Mouse (Mus musculus): Measurements from ENCODE around the gene Eef1g.
"Not testable (repeated sequence)": the region's sequence is repeated elsewhere in the genome, so short reads cannot be mapped to it uniquely, and the experiment has no call there.

Gene Eef1g

DNA sequence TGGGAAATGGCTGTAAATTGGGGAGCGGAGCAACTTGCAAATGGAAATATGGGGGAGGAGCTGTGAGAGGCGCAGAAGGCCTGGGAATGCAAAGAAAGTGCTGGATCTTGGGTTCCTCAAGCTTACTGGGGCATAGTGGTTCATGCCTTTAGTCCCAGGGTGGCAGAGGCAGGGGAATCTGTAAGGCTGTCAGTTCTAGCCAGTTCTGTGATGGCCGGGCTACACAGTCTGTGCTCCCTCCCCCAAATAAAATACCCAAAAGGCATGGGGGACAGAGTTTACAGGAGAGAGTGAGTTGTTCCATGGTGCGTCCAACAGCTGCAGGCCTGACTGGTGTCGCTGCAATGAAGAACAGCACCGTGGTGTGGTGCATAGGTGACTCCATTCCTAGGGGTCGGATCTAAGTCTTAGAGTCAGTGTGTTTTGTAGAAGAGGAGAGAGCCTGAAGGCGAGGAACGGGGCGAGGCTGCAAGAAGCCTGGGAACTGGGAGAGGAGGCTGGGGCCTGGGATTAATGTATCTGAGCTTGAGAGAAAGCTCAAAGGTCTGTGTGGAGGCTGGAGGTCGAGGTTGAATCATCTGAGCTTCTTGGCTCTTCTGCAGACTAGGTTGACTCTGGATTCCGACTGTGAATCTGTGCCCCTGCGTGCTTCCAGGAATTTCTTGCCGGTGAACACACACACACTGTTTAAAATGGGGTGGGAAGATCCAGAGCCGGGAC lies 21.7 kb downstream of the Eef1g start:
- DNase-seq: no peak

DNA sequence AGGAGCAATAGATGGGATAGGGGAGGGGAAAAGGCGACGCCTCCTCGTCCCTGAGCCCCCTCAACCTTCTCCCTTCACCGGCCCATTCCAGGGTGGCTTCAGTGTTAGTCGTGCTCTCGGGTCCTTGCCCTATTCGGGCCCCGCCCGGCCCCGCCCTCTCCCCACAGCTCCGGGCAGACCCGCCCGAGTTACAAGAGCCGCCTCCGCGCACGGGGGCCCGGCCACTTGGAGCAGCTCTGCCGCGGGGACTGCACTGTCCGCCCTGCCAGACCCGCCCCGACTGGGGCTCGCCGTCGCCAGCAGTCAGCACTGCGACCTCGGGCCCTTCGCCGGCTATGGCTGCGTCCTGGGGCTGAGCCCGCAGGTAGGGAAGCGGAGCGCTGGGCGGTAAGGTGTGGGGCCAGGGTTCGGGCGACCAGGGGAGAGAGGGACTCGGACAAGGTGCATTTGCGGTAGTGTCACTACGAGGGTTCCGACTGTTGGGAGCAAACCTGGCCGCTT lies 22.3 kb downstream of the Eef1g start, which contains the start of gene Ahnak:
Gene Ahnak (plus strand): TSS at position 219 of the 501 bp plus-strand sequence.
- DNase-seq: no peak

DNA sequence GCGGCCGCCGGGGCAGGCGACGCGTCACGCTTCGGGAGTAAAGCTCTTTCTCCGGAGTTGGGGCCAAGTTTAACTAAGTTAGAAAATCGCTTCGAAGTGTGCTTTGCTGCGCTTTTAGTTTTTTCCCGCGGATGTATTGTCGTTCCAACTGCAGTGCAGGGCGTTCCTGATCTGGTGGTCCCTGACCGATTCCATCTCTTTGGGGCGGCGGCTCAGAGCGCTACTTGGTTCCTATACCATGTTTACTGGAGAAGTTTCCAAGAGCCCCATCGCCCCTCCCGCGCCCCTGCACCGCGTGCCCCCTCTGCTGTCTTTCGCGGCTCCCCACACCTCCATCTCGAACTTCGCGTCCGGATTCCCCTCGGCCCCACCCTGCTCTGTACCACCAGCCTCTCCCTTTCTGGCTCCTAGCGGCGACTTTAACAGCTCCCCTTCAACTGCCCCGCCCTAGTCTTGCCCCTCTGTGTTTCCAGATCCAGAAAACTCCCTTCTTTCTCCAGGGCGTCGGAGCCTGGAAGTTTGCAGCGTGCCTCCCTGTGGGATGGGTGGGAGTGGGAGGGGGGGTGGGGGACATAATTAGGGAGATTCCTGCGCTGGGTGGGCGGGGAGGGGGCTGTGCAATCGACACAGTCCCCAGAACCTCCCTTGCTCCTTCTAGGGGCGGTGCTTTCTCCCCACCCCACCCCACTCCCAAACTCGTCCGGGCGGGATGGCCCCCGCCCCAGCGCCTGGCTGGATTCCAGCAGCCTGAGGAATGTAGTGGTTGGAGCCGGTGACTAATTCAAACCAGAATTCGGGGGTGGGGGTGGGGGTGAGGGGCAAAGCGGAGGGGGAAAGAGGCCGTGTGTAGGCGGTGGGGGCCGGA lies 23.0 kb downstream of the Eef1g start:
- peak; percentile 53 for DNase-seq

DNA sequence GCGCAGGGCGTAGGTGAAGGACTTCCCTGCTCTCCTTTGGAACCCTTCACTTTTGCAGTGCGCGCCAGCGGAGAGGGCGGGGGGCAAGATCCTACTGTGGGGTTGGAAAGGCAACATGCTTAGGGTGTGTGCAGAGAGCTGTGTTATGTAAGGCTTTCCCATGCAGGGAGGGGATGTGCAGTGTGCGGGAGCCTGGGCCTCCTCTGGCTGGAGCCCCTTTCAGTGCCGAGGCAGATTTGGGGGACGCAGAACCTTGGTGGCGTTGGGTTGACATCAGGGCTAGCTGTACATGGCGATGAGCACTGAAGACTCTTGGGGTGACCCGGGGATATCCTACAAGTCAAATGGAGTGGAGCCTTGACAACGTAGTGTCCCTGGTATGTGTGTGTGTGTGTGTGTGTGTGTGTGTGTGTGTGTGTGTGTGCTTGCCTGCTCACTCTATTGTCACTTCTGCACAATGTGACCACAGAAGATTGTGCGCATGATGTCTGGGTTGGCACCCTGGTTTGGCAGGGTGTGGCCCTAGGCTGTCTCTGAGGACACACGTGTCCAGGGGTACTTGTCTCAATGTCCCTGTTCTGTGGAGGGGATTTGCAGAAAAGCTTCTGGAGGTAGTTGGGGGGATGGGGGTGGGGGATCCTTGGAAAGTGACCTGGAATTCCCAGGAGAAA lies 23.7 kb downstream of the Eef1g start:
- no peak for DNase-seq

DNA sequence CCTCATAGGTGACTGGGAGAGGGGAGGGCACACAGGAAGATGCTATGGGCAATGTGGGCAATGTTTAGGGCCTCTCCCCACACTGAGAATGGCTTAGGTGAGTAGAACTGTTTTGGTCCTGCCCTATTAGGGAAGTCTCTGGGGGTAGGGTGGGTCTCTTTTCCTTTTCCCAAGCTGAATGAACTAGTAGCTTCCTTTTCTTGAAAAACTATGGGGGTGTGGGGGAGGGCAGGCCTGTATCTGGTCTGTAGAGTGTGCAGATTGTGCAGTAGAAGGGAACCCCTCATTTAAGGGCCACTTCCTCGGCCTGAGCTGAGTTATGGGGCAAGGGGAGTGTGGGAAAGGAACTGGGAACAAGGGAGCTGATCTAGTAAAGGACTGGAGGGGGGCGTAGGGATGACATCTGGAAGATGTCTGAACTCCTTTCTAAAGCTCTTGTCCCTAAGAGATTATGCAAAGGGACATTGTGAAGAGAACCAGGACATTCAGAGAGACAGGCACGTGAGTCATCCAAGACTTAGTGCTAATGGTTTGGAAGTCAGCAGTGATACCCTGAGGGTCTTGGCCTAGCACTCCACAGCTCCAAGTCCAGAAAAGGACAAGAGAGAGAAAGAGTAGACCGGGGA lies 24.5 kb downstream of the Eef1g start:
- no peak for DNase-seq

DNA sequence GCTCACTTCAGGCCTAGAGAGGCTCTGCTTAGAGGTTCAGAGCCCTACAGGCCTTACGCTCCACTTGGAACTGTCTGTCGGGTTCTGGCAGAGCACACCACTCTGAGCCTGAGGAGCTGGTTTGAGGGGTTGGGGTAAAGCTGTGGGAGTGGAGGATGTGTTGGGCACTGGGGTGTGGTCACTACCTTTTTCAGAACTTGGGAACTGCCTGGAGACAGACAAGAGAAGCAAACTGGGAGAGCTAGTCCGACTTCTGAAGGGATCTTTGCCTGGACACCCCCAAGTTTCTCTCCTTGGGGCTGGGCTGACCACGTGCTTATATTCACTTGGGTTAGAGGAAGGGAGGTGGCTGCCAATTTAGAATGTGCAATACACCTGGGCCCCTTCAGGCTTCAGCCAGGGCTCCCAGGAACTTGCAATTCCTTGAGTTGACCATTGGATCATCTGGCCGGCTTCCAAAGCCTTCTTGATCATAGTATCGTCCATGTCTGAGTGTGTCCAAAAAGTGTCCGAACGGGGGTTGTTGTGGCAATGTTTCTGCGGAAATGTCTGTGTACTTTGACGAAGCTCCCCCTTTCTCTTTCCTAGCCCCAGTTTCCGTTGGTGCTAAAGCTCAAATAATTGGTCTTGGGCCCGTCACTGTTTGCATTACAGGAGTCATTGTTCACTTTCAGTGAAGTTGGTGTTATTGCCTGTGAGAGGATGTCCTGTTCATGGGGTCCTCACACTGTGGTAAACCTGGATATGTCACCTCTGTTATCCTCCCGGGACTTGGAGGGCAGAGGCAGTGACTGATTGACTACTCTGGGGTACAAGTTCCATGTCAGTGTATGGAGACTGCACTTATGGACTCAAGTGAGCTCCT lies 25.3 kb downstream of the Eef1g start:
- no peak for DNase-seq

DNA sequence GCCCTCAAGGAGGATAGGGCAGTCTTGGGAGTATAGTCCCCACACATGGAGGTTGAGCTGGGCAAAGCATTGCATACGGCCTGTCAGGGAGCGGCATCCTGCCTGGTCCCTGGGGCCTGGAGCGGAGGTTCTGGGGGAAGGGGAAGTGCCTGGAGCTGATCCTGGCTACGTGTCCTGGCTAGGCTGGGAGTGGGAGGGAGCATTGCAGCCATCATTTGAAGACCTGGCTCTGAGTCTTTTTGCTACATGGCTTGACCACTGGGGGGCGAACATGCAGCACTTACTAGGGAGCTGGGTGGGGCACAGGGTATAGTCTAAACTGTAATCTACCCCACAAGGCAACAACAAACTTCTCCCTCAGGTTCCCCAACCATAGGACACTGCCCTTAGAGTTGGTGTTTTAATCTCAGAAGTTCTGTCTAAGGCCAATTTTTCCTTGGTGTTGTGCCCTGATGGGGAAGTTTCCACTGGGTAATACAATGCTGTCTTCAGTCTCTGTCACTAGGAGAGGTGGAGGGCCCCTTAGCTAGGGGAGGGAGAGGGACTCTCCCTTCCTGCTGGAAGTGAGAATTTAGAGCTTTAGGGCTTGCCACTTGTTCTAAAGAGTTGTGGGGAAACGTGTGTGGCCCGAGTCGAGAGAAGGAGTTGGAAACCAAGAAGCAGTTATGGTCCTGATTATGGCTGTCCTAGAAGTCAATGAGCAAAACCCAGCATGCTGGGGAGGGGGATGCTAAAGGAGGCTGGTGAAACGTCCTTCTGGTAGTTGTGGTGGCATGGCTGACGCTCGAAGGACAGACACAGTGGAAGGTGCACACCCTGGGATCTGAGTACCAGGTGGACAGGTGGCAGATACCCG lies 26.2 kb downstream of the Eef1g start:
- peak; percentile 74 for DNase-seq

DNA sequence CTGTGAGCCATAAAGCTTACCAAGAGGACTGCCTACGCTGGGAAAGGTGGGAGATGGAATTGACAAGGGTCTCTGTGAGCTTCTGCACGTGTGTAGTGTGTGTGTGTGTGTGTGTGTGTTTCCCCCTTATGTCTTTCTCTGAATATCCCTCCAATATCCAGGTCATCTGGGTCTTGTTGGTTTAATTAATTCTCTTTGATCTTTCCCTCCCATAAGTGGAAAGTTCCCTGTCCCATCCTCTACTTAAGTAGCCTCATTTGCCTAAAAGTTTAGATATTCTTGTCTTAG lies 26.7 kb downstream of the Eef1g start:
- no peak for DNase-seq

DNA sequence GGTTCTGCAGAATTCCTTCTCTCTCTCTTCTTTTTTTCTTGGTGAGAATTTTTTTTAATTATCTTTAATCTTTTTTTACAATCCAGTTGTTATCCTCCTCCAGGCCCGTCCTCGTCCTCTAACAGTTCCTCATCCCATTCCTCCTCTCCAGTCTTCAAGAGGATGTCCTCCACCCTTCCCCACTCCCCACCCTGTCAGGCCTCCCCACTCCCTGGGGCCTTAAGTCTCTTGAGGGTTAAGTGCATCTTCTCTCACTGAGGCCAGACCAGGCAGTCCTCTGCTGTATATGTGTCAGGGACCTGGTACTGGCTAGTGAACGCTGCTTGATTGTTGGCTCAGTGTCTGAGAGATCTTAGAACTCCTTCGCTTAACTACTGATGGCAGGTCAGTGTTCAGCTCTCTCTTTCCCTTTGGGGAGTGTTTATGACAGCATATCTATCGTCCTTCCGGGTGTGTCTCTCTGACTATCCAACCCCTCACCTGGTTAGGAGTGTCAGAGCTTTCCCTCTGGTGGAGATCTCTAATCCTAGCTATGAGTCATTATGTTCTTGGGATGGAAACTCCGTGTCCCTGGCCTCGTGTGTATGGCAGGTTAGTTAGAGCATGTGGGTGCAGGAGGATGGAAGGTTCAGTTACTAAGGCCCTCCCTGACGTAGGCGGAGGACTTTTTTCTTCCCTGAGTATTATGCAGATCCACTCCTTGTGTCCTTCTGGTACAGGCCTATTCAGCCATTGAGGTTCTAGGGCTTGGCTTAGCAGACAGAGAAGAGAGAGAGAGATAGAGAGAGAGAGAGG lies 28.2 kb downstream of the Eef1g start:
- no peak for DNase-seq

DNA sequence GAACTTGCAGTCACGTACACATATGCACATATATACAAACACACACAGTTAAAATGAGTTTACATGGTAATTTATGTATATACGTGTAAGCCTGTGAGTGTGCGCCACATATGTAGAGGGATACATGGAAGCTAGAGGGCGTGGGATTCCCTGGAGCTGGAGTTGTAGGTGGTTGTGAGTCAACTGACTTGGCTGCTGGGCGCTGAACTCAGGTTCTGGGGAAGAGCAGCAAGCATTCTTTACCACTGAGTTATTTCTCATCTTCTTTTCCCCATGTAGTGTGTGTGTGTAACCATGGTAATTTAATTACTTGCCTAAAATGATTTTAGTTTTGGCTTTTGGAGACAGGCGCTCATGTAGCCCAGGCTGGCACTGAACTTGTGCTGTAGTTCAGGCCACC lies 29.8 kb downstream of the Eef1g start:
- DNase-seq: no peak

DNA sequence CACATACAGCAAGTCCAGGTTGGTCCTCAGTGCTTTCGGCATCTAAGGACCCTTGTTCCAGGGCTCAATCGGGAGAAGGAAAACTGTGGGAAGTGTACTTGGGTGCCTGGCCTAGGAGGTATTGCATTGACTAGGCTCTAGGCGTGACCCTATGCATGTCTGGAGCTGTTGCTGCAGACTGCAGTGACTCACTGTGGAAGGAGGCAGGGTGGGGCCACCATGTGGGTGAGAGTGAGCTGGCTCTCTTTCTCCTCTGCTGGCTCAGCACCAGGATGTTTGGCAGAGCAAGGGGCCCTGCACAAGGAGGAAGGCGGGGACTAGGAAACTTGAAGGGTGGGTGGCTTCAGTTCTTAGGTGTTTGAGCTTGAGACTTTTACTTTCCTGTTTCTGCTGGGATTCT lies 30.7 kb downstream of the Eef1g start:
- DNase-seq: peak; percentile 45

DNA sequence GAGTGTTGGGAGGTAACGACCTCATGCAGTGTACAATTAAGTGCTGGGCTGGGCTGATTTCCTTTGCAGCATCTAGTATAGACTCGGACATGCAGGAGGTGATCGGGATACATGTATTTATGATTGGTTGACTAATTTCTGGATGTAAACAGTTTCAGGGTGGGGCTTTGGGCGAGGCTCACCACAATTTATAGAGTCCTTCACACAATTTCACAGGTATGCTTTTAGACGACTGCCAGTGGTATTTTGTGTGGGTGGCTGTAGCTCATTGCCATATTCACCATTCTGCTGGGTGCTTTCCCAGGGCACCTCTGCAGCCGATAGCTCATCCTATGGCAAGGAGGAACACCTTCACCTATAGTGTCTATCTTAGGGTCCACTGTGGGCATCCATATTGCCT lies 31.7 kb downstream of the Eef1g start:
- DNase-seq: no peak

DNA sequence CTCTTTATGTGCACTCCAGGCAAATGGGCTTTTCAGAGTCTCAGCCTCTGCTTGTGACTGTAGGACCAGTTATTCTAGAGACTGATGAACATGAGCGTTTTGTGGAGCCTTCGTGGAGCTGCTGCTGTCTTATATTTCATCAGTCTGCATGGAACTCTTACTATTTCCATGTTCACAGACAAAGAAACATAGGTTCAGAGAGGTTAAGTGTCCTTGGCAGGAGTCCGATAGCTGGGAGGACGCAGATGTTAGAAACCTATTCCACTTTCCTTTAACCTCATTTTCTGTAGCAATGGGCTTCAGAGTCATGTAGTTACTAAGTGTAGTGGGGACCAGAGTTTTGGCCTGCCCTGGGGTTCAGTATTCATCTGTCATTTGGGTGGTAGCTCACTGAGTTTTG lies 32.4 kb downstream of the Eef1g start:
- DNase-seq: no peak

DNA sequence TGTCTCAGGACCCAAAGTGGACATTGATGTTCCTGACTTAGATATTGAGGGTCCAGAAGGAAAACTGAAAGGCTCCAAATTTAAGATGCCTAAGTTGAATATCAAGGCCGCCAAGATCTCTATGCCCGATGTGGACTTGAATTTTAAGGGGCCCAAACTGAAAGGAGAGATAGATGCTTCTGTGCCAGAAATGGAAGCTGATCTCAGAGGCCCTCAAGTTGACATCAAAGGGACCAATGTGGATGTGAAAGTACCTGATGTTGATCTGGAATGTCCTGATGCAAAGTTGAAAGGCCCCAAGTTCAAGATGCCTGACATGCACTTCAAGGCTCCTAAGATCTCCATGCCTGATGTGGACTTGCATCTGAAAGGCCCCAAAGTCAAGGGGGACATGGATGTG lies 40.1 kb downstream of the Eef1g start:
- DNase-seq: not testable (repeated sequence)

DNA sequence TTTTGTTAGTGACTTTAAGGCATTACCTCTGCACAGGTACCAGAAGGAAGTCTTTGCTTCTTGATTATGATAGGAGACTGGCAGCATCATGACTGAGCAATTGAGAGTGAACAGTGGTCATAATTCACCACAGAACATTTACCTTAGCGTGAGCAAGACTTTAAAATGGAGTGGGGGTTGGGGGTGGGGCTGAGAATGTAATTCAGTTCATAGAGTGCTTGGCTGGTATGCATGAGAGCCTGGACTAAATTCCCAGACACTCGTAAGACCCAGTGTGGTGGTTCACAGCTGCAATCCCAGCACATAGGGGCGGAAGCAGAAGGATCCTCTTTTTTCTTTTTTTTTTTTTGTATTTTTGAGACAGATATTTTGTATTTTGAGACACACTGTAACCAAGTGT lies 52.5 kb downstream of the Eef1g start:
- no peak for DNase-seq

DNA sequence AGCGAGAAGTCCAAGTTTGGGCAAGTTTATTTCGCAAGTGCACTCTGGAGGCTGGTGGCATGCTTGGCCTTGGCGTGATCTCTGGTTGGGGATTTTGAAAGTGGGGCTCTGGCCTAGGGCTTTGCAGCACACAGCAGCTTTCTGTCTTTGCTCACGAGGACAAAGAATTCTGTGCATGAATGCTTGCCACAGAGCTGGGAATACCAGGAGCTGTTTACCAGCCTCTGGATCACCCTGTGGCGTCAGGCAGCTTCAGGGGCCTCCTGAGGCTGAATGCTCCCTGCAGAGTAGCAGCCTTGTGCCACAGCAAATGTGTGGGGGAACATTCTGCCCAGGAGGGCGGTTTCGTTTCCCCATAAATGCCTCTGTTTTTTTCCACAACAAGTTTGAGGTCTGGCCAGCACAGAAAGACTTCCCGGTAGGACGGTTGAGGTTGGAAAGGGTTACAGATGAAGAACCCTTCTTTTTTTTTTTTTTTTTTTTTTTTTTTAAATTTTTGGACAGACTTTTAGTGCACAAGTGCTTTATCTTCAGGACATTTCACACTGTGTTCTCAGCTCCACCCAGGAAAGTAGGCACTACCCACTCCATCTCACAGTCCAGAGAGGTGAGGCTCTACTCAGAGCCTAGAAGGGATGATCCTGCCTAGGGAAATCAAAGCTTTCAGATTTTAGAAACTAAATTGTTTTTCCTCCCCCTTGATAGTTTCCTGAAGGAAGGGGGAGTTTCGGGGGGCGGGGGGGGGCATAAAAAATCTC lies 56.4 kb downstream of the Eef1g start:
- no peak for DNase-seq

DNA sequence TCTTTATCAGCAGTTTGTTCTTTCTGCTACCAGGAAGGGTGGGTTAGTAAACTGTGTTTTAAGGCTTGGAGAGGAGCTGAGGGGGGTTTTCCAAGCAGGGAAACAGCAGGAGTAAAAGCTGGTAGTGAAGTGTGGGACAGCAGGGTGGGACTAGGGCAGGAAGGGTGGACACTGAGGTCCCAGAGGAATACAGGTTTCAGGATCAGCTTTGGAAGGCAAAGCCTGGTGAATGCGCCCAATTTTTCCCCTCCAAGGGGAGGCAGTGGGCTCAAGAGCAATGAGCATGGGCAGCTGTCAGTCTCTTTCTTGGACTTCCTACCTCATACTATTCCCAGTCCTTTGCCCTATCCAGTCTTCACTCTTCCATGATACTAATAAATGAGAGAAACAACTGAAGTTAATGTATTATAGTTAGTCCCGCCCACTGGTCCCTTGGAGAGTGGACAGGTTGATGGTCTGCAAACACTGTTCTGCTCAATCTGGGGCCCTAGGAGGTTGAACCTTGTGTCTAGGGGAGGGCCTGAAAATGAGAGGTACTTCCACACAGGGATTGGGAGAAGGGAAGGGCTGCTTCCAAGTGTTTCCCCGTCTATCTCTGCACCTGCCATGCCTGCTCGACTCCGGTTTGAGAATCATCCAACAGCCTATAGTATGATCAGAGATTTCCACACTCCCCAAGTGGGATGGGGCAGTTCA lies 58.9 kb downstream of the Eef1g start:
- no peak for DNase-seq

DNA sequence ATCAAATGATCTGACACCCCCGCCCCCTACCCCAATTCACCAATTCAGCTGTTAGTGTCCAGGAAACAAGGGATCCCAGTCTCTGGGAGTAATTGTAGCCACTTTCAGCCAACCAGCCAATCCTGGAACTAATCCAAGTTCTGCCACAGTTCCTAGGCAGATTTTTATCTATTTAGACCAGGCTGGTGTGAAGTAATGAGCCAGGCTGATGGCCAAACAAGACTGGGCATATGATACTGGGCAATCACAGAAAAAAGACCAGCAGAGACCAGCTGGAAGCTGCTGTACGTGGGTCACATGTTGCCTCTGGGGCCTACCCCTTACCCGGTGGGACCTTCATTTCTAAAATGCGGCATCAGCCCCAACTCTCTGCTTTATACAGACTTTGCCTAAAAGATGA lies 59.8 kb downstream of the Eef1g start:
- no peak for DNase-seq

DNA sequence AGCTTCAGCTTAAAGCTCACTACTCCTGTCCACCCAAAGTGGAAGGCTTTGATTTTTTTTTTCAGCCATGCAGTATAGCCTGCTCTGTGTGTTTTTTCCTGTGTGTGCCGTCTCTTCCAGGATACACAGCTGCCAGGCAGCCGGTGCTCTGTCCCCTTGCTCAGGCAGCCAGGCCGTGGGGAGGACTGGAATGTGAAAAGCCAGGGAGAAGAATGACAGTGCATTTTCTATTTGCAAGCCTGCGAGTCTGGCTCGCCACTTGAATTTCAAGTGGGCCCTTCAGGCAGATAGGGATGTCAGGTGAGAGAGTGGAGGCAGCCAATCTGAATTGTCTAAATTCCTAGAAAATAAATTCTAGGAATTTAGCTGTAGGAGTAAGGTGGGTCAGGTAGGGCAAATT lies 61.0 kb downstream of the Eef1g start:
- peak; percentile 12 for DNase-seq

Data from right cerebral cortex, postnatal 4 days (tissue).